Mouse (Mus musculus) megakaryocyte, embryonic 14.5 days (primary cell): Measurements from ENCODE around the gene Rnf150. TPM values are rescaled to one million over a fixed set of nuclear protein-coding genes. Genes with fewer than 3 reads are reported as not detected.
A peak's percentile ranks its signal among the peaks of the same experiment; 100 is the strongest.

Source experiments
- H3K27me3 ChIP-seq: replicated peaks from 2 replicates; pipeline ENCODE3; 2012; ENCODE audit warnings: inconsistent platforms
- H3K36me3 ChIP-seq: replicated peaks from 2 replicates; pipeline ENCODE3; 2012; ENCODE audit warnings: low read length, inconsistent platforms, mixed read lengths
- H3K4me1 ChIP-seq: 2 replicates; pipeline ENCODE4 v1.6.1; 2012; ENCODE audit warnings: inconsistent platforms
- H3K4me3 ChIP-seq: replicated peaks from 2 replicates; pipeline ENCODE3; 2012; ENCODE audit warnings: moderate library complexity, mild to moderate bottlenecking, inconsistent platforms
- H3K9me3 ChIP-seq: 2 replicates; pipeline ENCODE4 v1.6.1; 2012; ENCODE audit warnings: inconsistent platforms
- FLI1 ChIP-seq: IDR thresholded peaks from 2 replicates; pipeline ENCODE4 v1.6.1; 2012; ENCODE audit warnings: low read length, inconsistent platforms, mixed read lengths
- GATA1 ChIP-seq: IDR thresholded peaks from 3 replicates; pipeline ENCODE4 v1.6.1; 2012; ENCODE audit warnings: mixed read lengths, low read length, inconsistent platforms, borderline replicate concordance
- polyA plus RNA-seq: library from polyadenylated mRNA; stranded (reverse); fragments of >175 nt; gene quantifications from 2 replicates; pipeline ENCODE4 v1.2.3, GENCODE M21; 2012; ENCODE audit warnings: low replicate concordance; ENCODE audit not compliant: insufficient read depth

Gene Rnf150
- polyA plus RNA-seq, 1 experiment, result 0.58 TPM

DNA sequence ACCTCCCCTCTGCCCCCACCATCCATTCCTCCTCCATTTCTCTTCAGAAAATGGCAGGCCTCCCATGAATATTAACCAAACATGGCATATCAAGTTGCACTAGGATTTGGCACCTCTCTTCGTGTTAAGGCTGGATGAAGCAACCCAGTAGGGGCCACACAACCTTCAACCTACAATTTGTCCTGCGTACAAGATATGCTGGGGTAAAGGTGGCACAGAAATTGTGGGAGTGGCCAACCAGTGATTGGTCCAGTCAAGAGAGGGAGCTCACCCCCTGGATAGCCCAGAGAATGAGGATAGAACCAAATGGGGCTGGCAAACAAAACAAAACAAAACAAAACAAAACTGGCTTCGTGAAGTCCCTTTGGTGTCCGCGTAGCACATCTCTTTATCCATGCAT, 198.1 kb downstream of the Rnf150 start:
- H3K4me1 ChIP-seq, result peaks cover 37% of the 10 kb centered on the region
- TF ChIP-seq GATA1 (no peak), FLI1 (no peak)
- no peak overlapping the region for H3K4me3 ChIP-seq
- peaks cover 28% of the 10 kb centered on the region for H3K36me3 ChIP-seq
- H3K27me3 ChIP-seq, result no peaks in the 10 kb centered on the region
- H3K9me3 ChIP-seq, result no peaks in the 10 kb centered on the region

DNA sequence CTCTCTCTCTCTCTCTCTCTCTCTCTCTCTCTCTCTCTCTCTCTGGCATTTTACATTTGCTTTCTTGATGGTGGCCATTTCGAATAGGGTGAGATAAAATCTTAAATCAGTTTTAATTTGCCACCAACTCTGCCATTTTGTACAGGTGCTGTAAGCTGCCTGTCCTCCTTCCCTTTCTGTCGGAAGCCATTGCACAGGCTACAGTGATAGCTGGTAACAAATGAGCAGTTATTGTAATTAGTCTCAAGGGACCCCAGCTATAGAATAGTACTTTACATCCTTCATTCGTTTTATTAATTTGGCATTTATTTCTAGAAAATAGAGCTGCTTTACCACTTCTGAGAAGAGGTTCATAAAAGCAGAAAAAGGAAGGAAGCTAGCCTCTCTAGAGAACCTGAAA, 198.7 kb downstream of the Rnf150 start:
- TF ChIP-seq FLI1 (no peak), GATA1 (no peak)
- no peaks in the 10 kb centered on the region for H3K9me3 ChIP-seq
- peaks cover 43% of the 10 kb centered on the region for H3K4me1 ChIP-seq
- peaks cover 23% of the 10 kb centered on the region for H3K36me3 ChIP-seq
- H3K4me3 ChIP-seq, result no peak overlapping the region
- H3K27me3 ChIP-seq, result no peaks in the 10 kb centered on the region

DNA sequence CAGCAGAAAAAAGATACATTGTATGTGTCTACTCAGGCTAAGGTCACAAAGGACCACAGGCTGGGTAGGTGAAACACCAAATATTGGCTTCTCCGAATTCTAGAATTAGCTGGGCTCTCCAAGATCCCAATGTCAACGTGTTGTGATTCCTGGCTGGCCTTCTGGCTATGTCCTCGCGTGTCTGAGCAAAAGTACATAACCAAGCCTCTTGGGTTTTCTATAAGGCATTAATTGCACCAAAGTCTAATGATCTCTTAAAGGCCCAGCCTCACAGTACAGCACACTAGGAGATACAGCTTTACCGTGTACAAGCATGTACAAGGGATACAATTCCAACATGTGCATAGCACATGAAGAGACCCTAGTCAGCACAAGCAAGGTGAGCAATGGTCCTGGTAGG, 199.1 kb downstream of the Rnf150 start:
- H3K9me3 ChIP-seq, result no peaks in the 10 kb centered on the region
- no peak for TF ChIP-seq GATA1
- TF ChIP-seq FLI1, result no peak
- H3K36me3 ChIP-seq, result peaks cover 21% of the 10 kb centered on the region
- H3K4me1 ChIP-seq, result peaks cover 45% of the 10 kb centered on the region
- H3K4me3 ChIP-seq, result no peak overlapping the region
- H3K27me3 ChIP-seq, result no peaks in the 10 kb centered on the region

DNA sequence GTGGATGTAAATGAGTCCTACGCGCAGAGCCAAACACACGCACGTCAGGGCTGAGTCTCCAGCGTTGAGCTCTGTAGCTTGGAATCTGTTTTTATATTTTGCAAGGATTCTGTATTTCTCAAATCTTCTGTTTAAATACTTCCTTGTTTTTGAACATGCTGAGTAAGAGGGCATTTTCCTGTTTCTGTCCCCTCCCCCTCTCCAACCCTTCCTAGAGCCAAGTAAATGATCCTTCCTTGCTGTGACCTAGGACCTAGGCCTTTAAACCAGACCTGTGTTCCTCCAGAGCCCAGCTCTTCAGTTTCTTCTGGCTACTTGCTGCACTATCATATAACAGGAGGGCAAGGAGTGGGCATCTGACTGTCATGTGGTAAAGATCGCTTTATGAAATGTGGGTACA, 200.9 kb downstream of the Rnf150 start:
- H3K4me1 ChIP-seq, result peaks cover 53% of the 10 kb centered on the region
- no peak for TF ChIP-seq GATA1
- TF ChIP-seq FLI1, result no peak
- no peaks in the 10 kb centered on the region for H3K27me3 ChIP-seq
- H3K9me3 ChIP-seq, result no peaks in the 10 kb centered on the region
- no peak overlapping the region for H3K4me3 ChIP-seq
- peaks cover 20% of the 10 kb centered on the region for H3K36me3 ChIP-seq

DNA sequence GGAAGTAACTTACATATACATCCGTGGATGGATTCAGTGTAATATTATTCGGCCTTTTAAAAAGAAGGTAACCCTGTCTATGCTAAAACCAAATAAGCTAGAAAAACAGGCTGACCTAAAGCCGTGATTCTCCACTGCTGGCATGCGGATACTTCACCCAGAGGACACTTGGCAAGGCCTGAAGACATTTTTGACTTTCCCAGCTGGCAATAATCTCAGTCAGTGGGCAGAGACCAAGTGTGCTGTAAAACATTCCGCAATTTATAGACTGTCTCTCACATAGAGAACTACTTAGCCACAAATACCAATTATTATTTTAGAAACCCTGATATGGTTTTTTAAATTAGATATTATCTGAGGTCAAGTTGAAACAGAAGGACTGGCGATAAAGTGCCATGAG, 202.9 kb downstream of the Rnf150 start:
- peaks cover 55% of the 10 kb centered on the region for H3K4me1 ChIP-seq
- TF ChIP-seq FLI1 (no peak), GATA1 (no peak)
- H3K4me3 ChIP-seq, result no peak overlapping the region
- no peaks in the 10 kb centered on the region for H3K9me3 ChIP-seq
- peaks cover 13% of the 10 kb centered on the region for H3K36me3 ChIP-seq
- no peaks in the 10 kb centered on the region for H3K27me3 ChIP-seq

DNA sequence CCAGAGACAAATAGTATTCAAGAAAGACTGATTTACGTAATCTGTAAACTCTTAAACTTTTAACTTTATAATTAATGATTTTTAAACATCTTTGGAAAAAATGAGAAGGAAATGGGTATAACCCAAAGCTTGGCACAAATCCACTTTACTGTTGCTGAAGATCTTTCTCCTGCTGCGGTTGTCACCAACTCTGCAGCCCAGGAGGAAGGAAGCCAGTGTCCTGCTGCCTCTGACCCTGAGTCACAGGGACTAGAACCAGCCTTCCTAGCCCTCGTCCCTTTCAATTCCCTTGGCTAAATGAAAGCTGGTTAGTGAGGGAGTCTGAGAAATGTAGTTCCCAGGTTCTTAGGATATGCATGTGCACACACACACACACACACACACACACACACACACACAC, 203.7 kb downstream of the Rnf150 start:
- no peak for TF ChIP-seq GATA1
- no peak for TF ChIP-seq FLI1
- Histone ChIP-seq H3K36me3 (peaks cover 13% of the 10 kb centered on the region), H3K4me3 (no peak overlapping the region), H3K27me3 (no peaks in the 10 kb centered on the region), H3K4me1 (peaks cover 48% of the 10 kb centered on the region), H3K9me3 (no peaks in the 10 kb centered on the region)

DNA sequence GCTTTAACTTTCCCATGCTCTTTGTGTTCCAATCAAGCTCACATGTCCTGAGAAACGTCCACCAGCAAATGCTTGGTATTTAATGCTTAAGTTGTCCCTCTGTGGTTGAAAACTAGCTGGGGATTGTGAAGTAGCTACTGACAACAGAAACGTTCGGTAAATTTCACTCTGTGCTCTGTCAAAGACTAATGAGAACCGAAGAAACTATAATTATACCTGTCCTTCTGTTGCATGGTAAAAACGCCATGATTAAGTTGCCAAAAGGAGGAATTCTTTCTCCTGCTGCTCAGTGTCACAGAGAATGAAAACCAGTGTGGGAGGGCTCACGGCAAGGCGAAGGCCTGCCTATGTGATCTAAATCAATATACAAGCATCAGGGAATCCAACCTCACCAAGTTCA, 204.8 kb downstream of the Rnf150 start:
- Histone ChIP-seq H3K27me3 (no peaks in the 10 kb centered on the region), H3K9me3 (no peaks in the 10 kb centered on the region), H3K4me3 (no peak overlapping the region), H3K36me3 (peaks cover 13% of the 10 kb centered on the region), H3K4me1 (peaks cover 46% of the 10 kb centered on the region)
- TF ChIP-seq GATA1 (no peak), FLI1 (no peak)

DNA sequence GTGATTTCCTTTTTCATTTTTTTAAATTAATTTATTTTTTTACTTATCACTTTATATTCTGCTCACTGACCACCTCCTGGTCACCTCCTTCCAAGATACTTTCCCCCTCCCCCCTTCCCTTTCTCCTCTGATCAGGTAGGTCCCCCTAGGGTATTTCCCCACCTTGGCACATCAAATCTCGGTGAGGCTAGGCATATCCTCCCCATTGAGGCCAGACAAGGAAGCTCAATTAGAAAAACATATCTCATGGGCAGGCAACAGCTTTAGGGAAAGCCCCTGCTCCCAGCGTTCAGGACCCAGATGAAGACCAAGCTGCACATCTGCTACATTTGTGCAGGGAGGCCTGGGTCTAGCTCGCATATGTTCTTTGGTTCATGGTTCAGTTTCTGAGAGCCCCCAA, 211.1 kb downstream of the Rnf150 start:
- peaks cover 3% of the 10 kb centered on the region for H3K27me3 ChIP-seq
- TF ChIP-seq FLI1 (no peak), GATA1 (no peak)
- no peak overlapping the region for H3K4me3 ChIP-seq
- H3K9me3 ChIP-seq, result no peaks in the 10 kb centered on the region
- peaks cover 9% of the 10 kb centered on the region for H3K36me3 ChIP-seq
- peaks cover 18% of the 10 kb centered on the region for H3K4me1 ChIP-seq

DNA sequence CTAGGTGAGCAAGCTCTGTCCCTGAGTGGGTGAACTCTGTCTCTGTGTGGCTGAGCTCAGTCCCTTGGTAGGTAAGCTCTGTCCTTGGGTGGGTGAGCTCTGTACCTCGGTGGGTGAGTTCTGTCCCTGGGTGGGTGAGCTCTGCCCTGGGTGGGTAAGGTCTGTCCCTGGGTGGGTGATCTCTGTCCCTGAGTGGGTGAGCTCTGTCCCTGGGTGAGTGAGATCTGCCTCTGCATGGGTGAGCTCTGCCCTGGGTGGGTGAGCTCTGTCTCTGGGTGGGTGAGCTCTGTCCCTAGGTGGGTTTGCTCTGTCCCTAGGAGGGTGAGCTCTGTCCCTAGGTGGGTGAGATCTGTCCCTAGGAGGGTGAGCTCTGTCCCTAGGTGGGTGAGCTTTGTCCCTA, 213.5 kb downstream of the Rnf150 start:
- H3K36me3 ChIP-seq, result peaks cover 9% of the 10 kb centered on the region
- TF ChIP-seq FLI1, result no peak
- no peak for TF ChIP-seq GATA1
- H3K4me3 ChIP-seq, result no peak overlapping the region
- H3K27me3 ChIP-seq, result peaks cover 3% of the 10 kb centered on the region
- H3K9me3 ChIP-seq, result no peaks in the 10 kb centered on the region
- peaks cover 18% of the 10 kb centered on the region for H3K4me1 ChIP-seq

DNA sequence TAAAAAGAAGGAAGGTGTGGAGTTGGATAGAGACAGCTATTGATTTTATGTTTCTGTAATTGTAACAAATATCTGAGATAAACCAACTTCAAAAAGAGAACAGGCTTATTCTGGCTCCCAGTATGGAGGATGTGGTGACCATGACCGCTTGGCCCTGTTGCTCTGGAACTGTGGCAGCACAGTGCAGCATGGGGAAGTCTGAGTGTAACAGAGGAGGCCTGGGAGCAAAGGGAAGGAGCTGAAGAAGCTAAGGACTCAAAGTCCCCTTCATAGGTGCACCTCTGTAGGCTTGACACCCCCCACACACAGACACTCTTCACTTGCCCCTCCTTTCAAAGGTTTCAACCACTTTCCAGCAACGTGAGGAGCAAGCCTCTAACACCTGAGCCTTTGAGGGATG, 214.2 kb downstream of the Rnf150 start:
- TF ChIP-seq GATA1, result no peak
- TF ChIP-seq FLI1, result no peak
- Histone ChIP-seq H3K9me3 (no peaks in the 10 kb centered on the region), H3K36me3 (peaks cover 10% of the 10 kb centered on the region), H3K4me1 (peaks cover 19% of the 10 kb centered on the region), H3K27me3 (peaks cover 3% of the 10 kb centered on the region), H3K4me3 (no peak overlapping the region)

DNA sequence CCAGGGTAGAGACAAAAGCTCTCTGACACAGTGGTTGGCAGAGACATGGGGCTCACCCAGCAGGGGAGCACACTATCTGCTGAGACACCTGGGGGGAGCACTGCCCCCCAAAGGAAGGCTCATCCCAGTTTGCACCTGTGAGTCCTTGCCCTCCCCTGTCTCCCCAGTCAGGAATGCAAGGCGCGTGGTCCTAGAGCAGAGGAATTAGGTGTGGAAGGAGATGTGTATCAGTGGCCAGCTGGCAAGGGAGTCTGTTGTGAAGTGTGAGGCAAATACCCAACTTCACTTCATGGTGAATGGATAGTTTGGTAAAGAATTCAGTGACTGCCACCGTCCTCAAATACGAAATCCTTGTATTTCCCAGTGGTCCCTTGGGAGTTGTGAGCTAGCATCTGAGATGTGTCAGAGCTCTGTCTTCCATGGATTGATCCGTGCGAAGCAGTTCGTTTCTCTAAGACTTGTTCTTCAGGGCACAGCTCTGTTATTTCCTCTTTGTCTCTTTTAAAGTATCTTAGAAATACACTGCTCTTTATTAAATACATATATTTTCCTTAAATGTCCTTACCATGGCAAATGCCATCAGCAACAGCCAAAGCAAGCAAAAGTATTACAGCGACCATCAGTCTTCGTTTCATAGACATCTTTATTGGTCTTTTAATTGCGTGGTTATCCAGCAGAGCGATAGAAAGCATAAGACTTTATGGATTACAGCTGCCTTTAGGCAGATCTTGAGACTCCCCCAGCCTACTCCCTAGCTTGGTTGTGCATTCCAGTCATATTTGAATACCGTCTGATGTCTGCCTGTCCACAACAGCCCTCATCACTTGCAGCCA, 215.8 kb downstream of the Rnf150 start:
- Histone ChIP-seq H3K4me1 (peaks cover 22% of the 10 kb centered on the region), H3K4me3 (peak overlapping the region; percentile 1), H3K36me3 (peaks cover 22% of the 10 kb centered on the region), H3K27me3 (peaks cover 3% of the 10 kb centered on the region), H3K9me3 (no peaks in the 10 kb centered on the region)
- no peak for TF ChIP-seq GATA1
- TF ChIP-seq FLI1, result no peak

DNA sequence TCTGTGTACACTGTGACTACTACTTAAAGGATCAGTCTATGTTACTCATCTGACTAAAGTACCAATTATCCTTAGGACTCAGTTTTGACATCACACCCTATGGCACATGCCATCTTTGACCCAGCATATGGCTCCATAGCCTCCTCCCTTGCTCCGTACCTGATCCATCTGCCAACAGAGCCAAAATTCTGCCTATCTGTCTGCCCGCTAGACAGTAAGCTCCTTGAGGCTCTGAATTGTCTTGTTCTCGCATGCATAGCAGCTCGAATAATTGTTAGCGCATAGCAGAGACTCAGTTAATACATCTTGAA, 216.3 kb downstream of the Rnf150 start:
- Histone ChIP-seq H3K9me3 (no peaks in the 10 kb centered on the region), H3K36me3 (peaks cover 28% of the 10 kb centered on the region), H3K27me3 (peaks cover 3% of the 10 kb centered on the region), H3K4me1 (peaks cover 19% of the 10 kb centered on the region), H3K4me3 (no peak overlapping the region)
- TF ChIP-seq FLI1 (no peak), GATA1 (no peak)
